21 mouse cellular contexts compared by ENCODE assay signal in genomic region chr7:74688116-74688702, GRCm38 (mm10).
A peak's percentile ranks its signal among the peaks of the same experiment; 100 is the strongest.
DNase-seq lines count a peak whose midpoint lies in the region; ATAC-seq and TF ChIP-seq lines count a peak whose summit lies in the region.
"Had no signal": no experiment of that assay in that cellular context is flagged by ENCODE, and none has a peak within 500 bp of the region (broad histone marks: within the 10 kb centered on the region; RNA-seq: fewer than 3 reads in every experiment).

No protein-coding gene starts in this region.

- no peaks in the 10 kb centered on the region for H3K27me3 ChIP-seq in midbrain, embryonic 13.5 days
- no peaks in the 10 kb centered on the region for H3K27me3 ChIP-seq in midbrain, embryonic 10.5 days (ENCODE audit: low read depth, poor library complexity, severe bottlenecking)
- 0 out of 2 replicates have a peak, but pooled peaks cover 3% of the 10 kb centered on the region for H3K27me3 ChIP-seq in forebrain, embryonic 12.5 days
- H3K27me3 ChIP-seq in hindbrain, embryonic 14.5 days (ENCODE audit: control insufficient read depth, insufficient read depth, low read length), result no peaks in the 10 kb centered on the region
- no peaks in the 10 kb centered on the region for H3K27me3 ChIP-seq in neural tube, embryonic 14.5 days (ENCODE audit: control insufficient read depth, insufficient read depth, low read length)
- H3K27me3 ChIP-seq in heart, adult 2 months (ENCODE audit: control insufficient read depth, insufficient read depth, low read length), result no peaks in the 10 kb centered on the region
- H3K27me3 ChIP-seq: kidney, embryonic 15.5 days; limb, embryonic 13.5 days; liver, embryonic 13.5 days had no signal

- H3K4me3 ChIP-seq in midbrain, embryonic 13.5 days (replicated peaks), result no peak overlapping the region
- H3K4me3 ChIP-seq in midbrain, embryonic 10.5 days, result no peak overlapping the region
- no peak overlapping the region for H3K4me3 ChIP-seq in forebrain, embryonic 12.5 days (replicated peaks)
- no peak overlapping the region for H3K4me3 ChIP-seq in hindbrain, embryonic 14.5 days (replicated peaks; ENCODE audit: low read length)
- H3K4me3 ChIP-seq in neural tube, embryonic 14.5 days (ENCODE audit: low read depth, low read length), result no peak overlapping the region
- no peak overlapping the region for H3K4me3 ChIP-seq in heart, adult 2 months
- H3K4me3 ChIP-seq: erythroblast, embryonic 14.5 days; kidney, embryonic 15.5 days; limb, embryonic 13.5 days; liver, embryonic 13.5 days had no signal

- H3K79me2 ChIP-seq in heart, adult 2 months (replicated peaks; ENCODE audit: control insufficient read depth, insufficient read depth, low read length), result no peaks in the 10 kb centered on the region

- WGBS in midbrain, embryonic 13.5 days, result 76% methylated on average over 7 of the region's 7 CpGs
- 85% methylated on average over 7 of the region's 7 CpGs for WGBS in midbrain, embryonic 10.5 days
- 46% methylated on average over 7 of the region's 7 CpGs for WGBS in forebrain, embryonic 12.5 days
- WGBS in hindbrain, embryonic 14.5 days, result 63% methylated on average over 7 of the region's 7 CpGs
- 34% methylated on average over 7 of the region's 7 CpGs for WGBS in neural tube, embryonic 14.5 days
- 80% methylated on average over 7 of the region's 7 CpGs for WGBS in heart, adult 2 months

- TF ChIP-seq EP300 in heart, adult 2 months (IDR thresholded peaks at IDR 0.05; ENCODE audit: insufficient read depth, low read depth, low read length), result no peak

- no peaks in the 10 kb centered on the region for H3K36me3 ChIP-seq in midbrain, embryonic 13.5 days
- no peaks in the 10 kb centered on the region for H3K36me3 ChIP-seq in midbrain, embryonic 10.5 days
- H3K36me3 ChIP-seq in forebrain, embryonic 12.5 days (replicated peaks), result no peaks in the 10 kb centered on the region
- H3K36me3 ChIP-seq in hindbrain, embryonic 14.5 days (replicated peaks; ENCODE audit: control insufficient read depth, insufficient read depth), result no peaks in the 10 kb centered on the region
- no peaks in the 10 kb centered on the region for H3K36me3 ChIP-seq in neural tube, embryonic 14.5 days (ENCODE audit: control insufficient read depth, insufficient read depth, low read length)
- H3K36me3 ChIP-seq in heart, adult 2 months (ENCODE audit: control insufficient read depth, insufficient read depth, low read length), result peaks cover 3% of the 10 kb centered on the region; the same call in 1 of the 2 replicates
- H3K36me3 ChIP-seq: kidney, embryonic 15.5 days; limb, embryonic 13.5 days; liver, embryonic 13.5 days had no signal

- TF ChIP-seq POLR2A in heart, adult 2 months (IDR thresholded peaks at IDR 0.05; ENCODE audit: insufficient read depth, low read depth, low read length), result no peak

- TF ChIP-seq CTCF in heart, adult 2 months (IDR thresholded peaks at IDR 0.05), result no peak

- ATAC-seq in midbrain, embryonic 13.5 days, result peak; percentile 50; the same call in 1 of the 2 replicates
- ATAC-seq in forebrain, embryonic 12.5 days (ENCODE audit: low FRiP score), result peak; percentile 62
- ATAC-seq in hindbrain, embryonic 14.5 days (ENCODE audit: low FRiP score), result peak; percentile 83; the same call in 1 of the 2 replicates
- ATAC-seq in neural tube, embryonic 14.5 days (ENCODE audit: low read depth), result peak; percentile 85
- ATAC-seq in erythroblast, adult 5-6 weeks (replicated peaks; ENCODE audit: low FRiP score, poor library complexity, severe bottlenecking), result no peak
- ATAC-seq: intestine, embryonic 16.5 days had no signal

- DNase-seq in midbrain, embryonic 10.5 days (ENCODE audit: low spot score), result no peak
- DNase-seq in hindbrain, embryonic 14.5 days (ENCODE audit: low spot score), result peak; percentile 56
- no peak for DNase-seq in heart, adult 2 months
- DNase-seq: adrenal gland, postnatal 36 days; cerebellum, adult 11-12 months; cerebellum, postnatal 25 days; gastrocnemius, postnatal 14 days; heart, adult 18-20 months; heart, postnatal 4 days; liver, embryonic 13.5 days; lung, embryonic 14.5 days; lung, postnatal 36 days; right cerebral cortex, postnatal 4 days had no signal

- no peak overlapping the region for H3K4me2 ChIP-seq in midbrain, embryonic 13.5 days (replicated peaks)
- H3K4me2 ChIP-seq in forebrain, embryonic 12.5 days, result peak overlapping the region; percentile 30; the same call in 1 of the 2 replicates
- H3K4me2 ChIP-seq in hindbrain, embryonic 14.5 days (replicated peaks), result no peak overlapping the region
- H3K4me2 ChIP-seq in neural tube, embryonic 14.5 days (ENCODE audit: low read depth, low read length), result no peak overlapping the region
- H3K4me2 ChIP-seq: kidney, embryonic 15.5 days; limb, embryonic 13.5 days; liver, embryonic 13.5 days; lung, embryonic 14.5 days had no signal

- intact Hi-C loops in heart, adult 2 months (cut with DNase I), result no loop called here

- H3K9me3 ChIP-seq in midbrain, embryonic 13.5 days, result no peaks in the 10 kb centered on the region
- H3K9me3 ChIP-seq in midbrain, embryonic 10.5 days (replicated peaks), result no peaks in the 10 kb centered on the region
- H3K9me3 ChIP-seq in forebrain, embryonic 12.5 days, result no peaks in the 10 kb centered on the region
- H3K9me3 ChIP-seq in hindbrain, embryonic 14.5 days (ENCODE audit: control insufficient read depth, low read length), result no peaks in the 10 kb centered on the region
- H3K9me3 ChIP-seq in neural tube, embryonic 14.5 days (ENCODE audit: control insufficient read depth, low read length), result no peaks in the 10 kb centered on the region
- H3K9me3 ChIP-seq: kidney, embryonic 15.5 days; limb, embryonic 13.5 days; liver, embryonic 13.5 days had no signal

- no peak overlapping the region for H3K27ac ChIP-seq in midbrain, embryonic 13.5 days
- no peak overlapping the region for H3K27ac ChIP-seq in midbrain, embryonic 10.5 days (replicated peaks)
- H3K27ac ChIP-seq in forebrain, embryonic 12.5 days, result peak overlapping the region; percentile 58
- no peak overlapping the region for H3K27ac ChIP-seq in hindbrain, embryonic 14.5 days
- peak overlapping the region; percentile 12; the same call in 1 of the 2 replicates for H3K27ac ChIP-seq in neural tube, embryonic 14.5 days (ENCODE audit: low read depth, low read length)
- H3K27ac ChIP-seq in heart, adult 2 months, result no peak overlapping the region
- H3K27ac ChIP-seq: kidney, embryonic 15.5 days; limb, embryonic 13.5 days; liver, embryonic 13.5 days had no signal

- peaks cover 8% of the 10 kb centered on the region; the same call in 1 of the 2 replicates for H3K4me1 ChIP-seq in midbrain, embryonic 13.5 days (replicated peaks)
- 0 out of 2 replicates have a peak, but pooled peaks cover 5% of the 10 kb centered on the region for H3K4me1 ChIP-seq in midbrain, embryonic 10.5 days
- H3K4me1 ChIP-seq in forebrain, embryonic 12.5 days, result peaks cover 19% of the 10 kb centered on the region
- H3K4me1 ChIP-seq in hindbrain, embryonic 14.5 days (replicated peaks; ENCODE audit: control insufficient read depth, insufficient read depth, low read length), result 0 out of 2 replicates have a peak, but pooled peaks cover 8% of the 10 kb centered on the region
- H3K4me1 ChIP-seq in neural tube, embryonic 14.5 days (ENCODE audit: control insufficient read depth, insufficient read depth, low read length), result peaks cover 8% of the 10 kb centered on the region
- peaks cover 4% of the 10 kb centered on the region for H3K4me1 ChIP-seq in heart, adult 2 months (ENCODE audit: control insufficient read depth, insufficient read depth, low read length)
- H3K4me1 ChIP-seq: kidney, embryonic 15.5 days; limb, embryonic 13.5 days; liver, embryonic 13.5 days had no signal

- no peak overlapping the region for H3K9ac ChIP-seq in midbrain, embryonic 13.5 days (replicated peaks)
- H3K9ac ChIP-seq in forebrain, embryonic 12.5 days, result no peak overlapping the region
- H3K9ac ChIP-seq in hindbrain, embryonic 14.5 days, result no peak overlapping the region
- H3K9ac ChIP-seq in neural tube, embryonic 14.5 days (replicated peaks; ENCODE audit: low read depth, low read length), result no peak overlapping the region
- H3K9ac ChIP-seq in heart, adult 2 months (ENCODE audit: low read depth, low read length), result no peak overlapping the region
- H3K9ac ChIP-seq: kidney, embryonic 15.5 days; limb, embryonic 13.5 days; liver, embryonic 13.5 days; lung, embryonic 14.5 days had no signal

Comparison
In these comparisons a context has a peak if more than half of its experiments do, and no peak if none do; other contexts are left out.
1. H3K27ac ChIP-seq: peak in forebrain, embryonic 12.5 days (single experiment) and neural tube, embryonic 14.5 days (single experiment); none in midbrain, embryonic 13.5 days (single experiment), midbrain, embryonic 10.5 days (single experiment), hindbrain, embryonic 14.5 days (single experiment) and heart, adult 2 months (single experiment).